Mouse (Mus musculus): ENCODE results near the gene Tacr2. TPM values are rescaled to one million over a fixed set of nuclear protein-coding genes. Genes with fewer than 3 reads are reported as not detected.
A peak's percentile ranks its signal among the peaks of the same experiment; 100 is the strongest.

The Tacr2 gene
- polyA plus RNA-seq, 1 experiment, result 0.76 TPM

- WGBS, result 87% methylated on average over 11 of the region's 11 CpGs
- H3K4me3 ChIP-seq (replicated peaks; ENCODE audit: extremely low read depth, low read depth, low read length), result no peak overlapping the region
- no peak for DNase-seq
- no peak for TF ChIP-seq POLR2A (IDR thresholded peaks at IDR 0.05; ENCODE audit: borderline replicate concordance, extremely low read depth, low read depth, low read length)
- peaks cover 4% of the 10 kb centered on the region; the same call in 1 of the 2 replicates for H3K4me1 ChIP-seq (ENCODE audit: control insufficient read depth, insufficient read depth, low read length)
Measured at GRCm38 (mm10) chr10:62308896-62309491, 56.8 kb downstream of the Tacr2 start.

GRCm38 (mm10) chr10:62309593-62309992, 57.4 kb downstream of the Tacr2 start:
- TF ChIP-seq CTCF (IDR thresholded peaks at IDR 0.05; ENCODE audit: insufficient read depth, low read length), result no peak
- TF ChIP-seq POLR2A (IDR thresholded peaks at IDR 0.05; ENCODE audit: borderline replicate concordance, extremely low read depth, low read depth, low read length), result no peak
- no peak for DNase-seq
- WGBS, result 90% methylated on average over 5 of the region's 5 CpGs
- Histone ChIP-seq H3K4me3 (replicated peaks; ENCODE audit: extremely low read depth, low read depth, low read length) (no peak overlapping the region), H3K4me1 (ENCODE audit: control insufficient read depth, insufficient read depth, low read length) (peaks cover 4% of the 10 kb centered on the region; the same call in 1 of the 2 replicates)

- no peak for TF ChIP-seq CTCF (IDR thresholded peaks at IDR 0.05; ENCODE audit: insufficient read depth, low read length)
- TF ChIP-seq POLR2A (IDR thresholded peaks at IDR 0.05; ENCODE audit: borderline replicate concordance, extremely low read depth, low read depth, low read length), result no peak
- 65% methylated on average over 10 of the region's 10 CpGs for WGBS
- DNase-seq, result no peak
- H3K4me3 ChIP-seq (replicated peaks; ENCODE audit: extremely low read depth, low read depth, low read length), result no peak overlapping the region
- H3K4me1 ChIP-seq (ENCODE audit: control insufficient read depth, insufficient read depth, low read length), result peaks cover 4% of the 10 kb centered on the region; the same call in 1 of the 2 replicates
Measured at GRCm38 (mm10) chr10:62310259-62311039, 58.2 kb downstream of the Tacr2 start.

GRCm38 (mm10) chr10:62311464-62311863, 59.2 kb downstream of the Tacr2 start:
- WGBS, result 18% methylated on average over 6 of the region's 6 CpGs
- Histone ChIP-seq H3K4me1 (ENCODE audit: control insufficient read depth, insufficient read depth, low read length) (peaks cover 4% of the 10 kb centered on the region; the same call in 1 of the 2 replicates), H3K4me3 (replicated peaks; ENCODE audit: extremely low read depth, low read depth, low read length) (no peak overlapping the region)
- no peak for TF ChIP-seq CTCF (IDR thresholded peaks at IDR 0.05; ENCODE audit: insufficient read depth, low read length)
- no peak for TF ChIP-seq POLR2A (IDR thresholded peaks at IDR 0.05; ENCODE audit: borderline replicate concordance, extremely low read depth, low read depth, low read length)
- peak; percentile 44 for DNase-seq

GRCm38 (mm10) chr10:62313140-62313539, 60.9 kb downstream of the Tacr2 start:
- TF ChIP-seq POLR2A (IDR thresholded peaks at IDR 0.05; ENCODE audit: borderline replicate concordance, extremely low read depth, low read depth, low read length) (no peak), CTCF (IDR thresholded peaks at IDR 0.05; ENCODE audit: insufficient read depth, low read length) (no peak)
- no peak for DNase-seq
- WGBS, result 61% methylated on average over 10 of the region's 10 CpGs
- Histone ChIP-seq H3K4me1 (ENCODE audit: control insufficient read depth, insufficient read depth, low read length) (peaks cover 4% of the 10 kb centered on the region; the same call in 1 of the 2 replicates), H3K4me3 (replicated peaks; ENCODE audit: extremely low read depth, low read depth, low read length) (no peak overlapping the region)

GRCm38 (mm10) chr10:62313885-62314424, 61.7 kb downstream of the Tacr2 start:
- H3K4me3 ChIP-seq (replicated peaks; ENCODE audit: extremely low read depth, low read depth, low read length), result no peak overlapping the region
- no peak for DNase-seq
- peaks cover 4% of the 10 kb centered on the region; the same call in 1 of the 2 replicates for H3K4me1 ChIP-seq (ENCODE audit: control insufficient read depth, insufficient read depth, low read length)
- WGBS, result 41% methylated on average over 15 of the region's 15 CpGs
- TF ChIP-seq POLR2A (IDR thresholded peaks at IDR 0.05; ENCODE audit: borderline replicate concordance, extremely low read depth, low read depth, low read length), result no peak
- no peak for TF ChIP-seq CTCF (IDR thresholded peaks at IDR 0.05; ENCODE audit: insufficient read depth, low read length)

Other genes with a start within 250 kb of the Tacr2 start
- gene Neurog3, start 119.3 kb upstream of the Tacr2 start, polyA plus RNA-seq (2012; rRNA removed), result not detected in 2 replicates
- gene Fam241b, start 108.5 kb upstream of the Tacr2 start, polyA plus RNA-seq (2012; rRNA removed), result 10.0 and 11.1 TPM in 2 replicates
- 134 and 177 TPM in 2 replicates for gene Tspan15, start 21.2 kb upstream of the Tacr2 start, polyA plus RNA-seq (2012; rRNA removed)
- 34.2 and 45.5 TPM in 2 replicates for gene Hk1, start 127.5 kb downstream of the Tacr2 start, polyA plus RNA-seq (2012; rRNA removed)
- gene Hkdc1, start 170.1 kb downstream of the Tacr2 start, polyA plus RNA-seq (2012; rRNA removed), result 4.7 TPM in 2 replicates
- 0.09 TPM in 1 of 2 replicates, not detected in the other for gene 4930507D05Rik, start 197.1 kb downstream of the Tacr2 start, polyA plus RNA-seq (2012; rRNA removed)
- gene Supv3l1, start 197.3 kb downstream of the Tacr2 start, polyA plus RNA-seq (2012; rRNA removed), result 7.6 and 11.9 TPM in 2 replicates
- 7.7 and 13.9 TPM in 2 replicates for gene Vps26a, start 234.4 kb downstream of the Tacr2 start, polyA plus RNA-seq (2012; rRNA removed)

Measured in lung, adult 2 months (tissue).